Mouse (Mus musculus) monocyte, adult 5-6 weeks (primary cell): ENCODE measurements around the gene Kbtbd12. TPM values are rescaled to one million over a fixed set of nuclear protein-coding genes. Genes with fewer than 3 reads are reported as not detected.

Experiments
- ATAC-seq: fragments of 153-309, 156-312 bp; replicated peaks from 2 replicates; pipeline ENCODE4 v1.8.0; 2017; ENCODE audit warnings: mild to moderate bottlenecking; ENCODE audit not compliant: low TSS enrichment, insufficient number of reproducible peaks, severe bottlenecking, poor library complexity, low FRiP score
- total RNA-seq: library from RNA; stranded (forward); fragments of 200-1000, 200-491, 200-594 nt; gene quantifications from 3 replicates; pipeline ENCODE4 v1.2.3, GENCODE M21; 2017

The Kbtbd12 gene
- total RNA-seq, 1 experiment from 2014 or later = not detected

GRCm38 (mm10) chr6:88565033-88565432 lies 72.7 kb downstream of the Kbtbd12 start:
- no peak for ATAC-seq

- ATAC-seq = no peak
Measured at GRCm38 (mm10) chr6:88560156-88560555, 77.6 kb downstream of the Kbtbd12 start.

GRCm38 (mm10) chr6:88559688-88560087 lies 78.1 kb downstream of the Kbtbd12 start:
- no peak for ATAC-seq

- ATAC-seq = no peak
Measured at GRCm38 (mm10) chr6:88558076-88558475, 79.7 kb downstream of the Kbtbd12 start.

- ATAC-seq = no peak
Measured at GRCm38 (mm10) chr6:88557548-88557947, 80.2 kb downstream of the Kbtbd12 start.

DNA sequence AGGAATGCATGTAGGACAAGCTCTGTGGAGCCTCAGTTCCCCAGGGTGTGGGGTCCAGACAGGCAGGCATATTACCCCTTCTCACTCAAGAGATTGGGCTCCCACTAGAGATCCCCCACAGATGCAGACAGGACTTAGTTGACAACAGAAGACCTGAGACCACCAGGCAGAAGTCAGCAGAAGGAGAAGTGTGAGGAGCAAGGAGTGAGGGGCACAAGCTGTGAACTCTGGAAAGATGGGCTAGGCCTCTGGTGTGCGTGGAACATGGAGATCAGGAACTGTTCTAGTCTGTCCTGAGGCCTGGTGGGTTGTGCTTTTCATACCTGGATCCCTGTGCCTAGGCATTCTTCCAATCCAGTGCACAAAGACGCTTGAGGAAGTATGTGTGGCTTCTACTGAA lies 87.8 kb downstream of the Kbtbd12 start:
- no peak for ATAC-seq

- ATAC-seq = no peak
Measured at GRCm38 (mm10) chr6:88549137-88549814, 88.5 kb downstream of the Kbtbd12 start.

DNA sequence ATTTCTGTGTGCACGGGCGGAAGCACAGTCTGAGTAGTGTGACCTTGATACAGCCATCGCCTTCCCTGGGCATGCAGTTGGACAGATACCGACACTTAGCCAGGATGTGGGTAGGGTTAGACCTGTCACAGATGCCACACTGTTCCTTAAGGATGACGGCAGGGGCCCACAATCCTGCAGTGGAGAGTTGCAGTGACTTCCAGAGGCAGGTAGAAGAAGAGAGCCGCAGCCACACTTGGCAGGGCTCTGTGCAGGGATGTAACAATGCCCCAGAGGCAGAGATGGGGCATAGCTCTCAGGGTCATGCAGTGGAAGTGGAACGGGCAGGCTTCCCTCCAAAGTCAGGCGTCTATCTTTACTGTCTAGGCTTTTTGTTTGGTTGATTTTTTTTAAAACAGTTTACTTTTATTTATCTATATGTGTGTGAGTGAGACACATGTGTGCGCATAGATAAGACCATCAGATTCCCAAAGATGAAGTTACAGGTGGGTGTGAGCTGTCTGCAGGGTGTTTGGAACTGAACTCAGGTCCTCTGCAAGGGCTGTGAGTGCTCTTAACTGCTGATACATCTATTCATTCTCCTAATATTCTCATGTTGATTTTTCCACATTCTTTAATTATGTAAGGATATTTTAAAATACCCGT lies 89.2 kb downstream of the Kbtbd12 start:
- ATAC-seq = no peak

- ATAC-seq = no peak
Measured at GRCm38 (mm10) chr6:88545397-88545790, 92.4 kb downstream of the Kbtbd12 start.

DNA sequence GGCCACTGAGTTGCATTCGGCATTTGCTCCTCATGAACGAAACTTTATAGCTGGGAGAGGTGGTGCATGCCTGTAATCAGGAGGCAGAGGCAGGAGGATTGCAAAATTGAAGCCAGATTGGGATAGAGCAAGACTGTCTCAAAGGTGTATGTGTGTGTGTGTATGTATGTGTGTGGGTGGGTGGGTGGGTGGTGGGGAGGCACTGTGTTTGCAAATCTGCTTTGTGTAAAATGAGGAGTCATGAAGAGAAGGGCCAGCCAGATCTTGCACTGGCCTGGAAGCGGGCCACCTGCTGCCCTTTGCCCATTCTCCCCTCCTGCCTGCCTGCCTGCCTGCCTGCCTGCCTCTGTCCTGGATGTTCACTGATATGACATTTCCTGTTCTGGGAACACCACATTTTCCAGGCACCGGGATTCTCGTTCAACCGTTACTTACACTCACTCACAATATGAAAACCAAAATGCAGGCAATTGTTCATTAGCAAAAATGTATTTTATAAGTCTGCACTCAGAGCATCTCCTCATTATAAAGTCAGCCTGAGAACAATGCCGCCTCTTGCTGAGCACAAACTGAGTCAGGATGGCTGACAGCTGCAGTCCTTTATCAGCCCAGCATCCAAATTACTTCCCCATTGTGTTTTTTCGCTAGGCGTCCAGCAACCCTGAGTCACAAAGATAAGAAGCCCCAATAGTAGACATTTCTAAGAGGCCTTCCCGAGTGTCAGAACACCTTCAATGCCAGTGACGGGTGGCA lies 92.9 kb downstream of the Kbtbd12 start:
- ATAC-seq = no peak

DNA sequence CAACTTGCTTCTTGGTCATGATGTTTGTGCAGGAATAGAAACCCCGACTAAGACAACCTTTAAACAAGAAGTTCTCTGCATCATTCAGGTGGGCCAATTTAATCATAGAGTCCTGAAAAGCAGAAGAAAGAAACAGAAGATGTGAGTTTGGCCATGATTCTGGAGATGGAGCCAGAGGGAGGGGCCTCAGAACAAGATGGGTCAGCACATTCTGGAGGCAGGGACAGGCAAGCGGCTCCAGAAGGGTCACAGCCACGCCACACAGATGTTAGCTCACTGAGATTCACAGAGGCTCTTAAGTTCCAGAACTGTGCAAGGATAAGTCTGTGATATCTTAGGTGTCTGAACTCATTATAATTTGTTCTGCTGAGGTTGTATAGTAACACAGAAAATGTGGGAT lies 93.5 kb downstream of the Kbtbd12 start:
- no peak for ATAC-seq

DNA sequence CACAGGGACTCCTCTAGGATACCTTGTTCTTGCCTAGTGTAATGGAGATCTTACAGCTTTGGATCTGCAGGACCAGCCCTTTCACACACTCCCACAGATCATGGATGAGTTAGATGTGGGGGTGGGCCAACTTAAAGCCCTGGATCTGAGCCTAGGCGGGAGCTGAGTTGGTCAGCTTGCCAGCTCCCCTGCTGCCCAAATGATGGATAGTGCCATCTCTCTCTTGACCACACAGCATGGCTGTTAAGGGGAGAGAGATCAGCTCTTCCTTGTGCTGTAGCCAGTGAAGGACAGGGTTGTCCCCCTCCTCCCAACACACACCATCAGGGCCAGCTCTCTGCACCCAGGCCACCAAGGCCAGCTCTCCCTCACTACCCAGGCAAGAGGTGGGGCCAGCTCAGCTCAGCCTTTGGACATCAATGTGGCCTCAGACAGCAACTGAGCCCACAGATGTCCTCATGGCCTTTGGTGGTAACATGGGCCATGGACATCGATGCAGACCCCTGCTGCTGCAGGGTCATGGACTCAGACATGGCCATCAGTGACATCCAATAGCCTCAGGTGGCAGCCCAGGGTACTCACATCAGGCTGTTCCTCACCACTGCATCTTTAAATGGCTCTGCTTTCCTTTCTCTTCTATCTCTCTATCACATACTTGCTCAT lies 97.5 kb downstream of the Kbtbd12 start:
- no peak for ATAC-seq

GRCm38 (mm10) chr6:88530306-88530705 lies 107.4 kb downstream of the Kbtbd12 start:
- no peak for ATAC-seq

DNA sequence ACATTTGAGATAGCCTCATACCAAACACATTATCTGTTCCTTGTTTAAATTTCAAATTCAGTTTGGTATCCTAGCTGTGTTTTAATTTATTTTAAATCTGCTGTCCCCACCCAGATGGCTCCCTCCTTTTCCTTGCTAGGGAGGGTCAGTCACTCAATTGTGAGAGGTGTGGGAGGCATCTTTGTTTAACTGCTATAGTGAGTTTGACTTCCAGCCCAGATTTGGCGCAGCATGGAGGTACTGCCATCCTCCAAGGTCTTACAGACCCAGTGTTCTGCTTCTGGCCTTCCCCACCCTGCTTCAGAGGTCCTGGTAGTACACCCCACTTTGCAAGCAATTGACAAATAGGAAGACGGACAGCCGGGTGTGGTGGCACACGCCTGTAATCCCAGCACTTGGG lies 113.7 kb downstream of the Kbtbd12 start:
- ATAC-seq = no peak

GRCm38 (mm10) chr6:88523451-88523850 lies 114.3 kb downstream of the Kbtbd12 start:
- ATAC-seq = no peak

DNA sequence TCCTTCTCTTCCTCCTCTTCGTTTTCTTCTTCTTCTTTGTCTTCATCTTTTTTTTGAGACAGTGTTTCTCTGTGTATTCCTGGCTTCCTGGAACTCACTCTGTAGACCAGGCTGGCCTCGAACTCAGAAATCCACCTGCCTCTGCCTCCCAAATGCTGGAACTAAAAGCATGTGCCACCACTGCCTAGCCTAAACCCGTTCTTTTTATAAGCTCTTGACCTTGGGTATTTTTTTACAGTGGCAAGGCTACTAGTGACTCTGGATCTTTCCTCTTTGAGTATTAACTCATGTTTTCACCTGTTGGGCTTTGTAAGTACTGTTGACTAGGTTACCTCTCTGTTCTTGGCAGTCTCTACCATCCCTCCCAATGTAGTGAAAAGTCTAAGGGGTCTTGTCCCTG lies 114.7 kb downstream of the Kbtbd12 start:
- no peak for ATAC-seq

DNA sequence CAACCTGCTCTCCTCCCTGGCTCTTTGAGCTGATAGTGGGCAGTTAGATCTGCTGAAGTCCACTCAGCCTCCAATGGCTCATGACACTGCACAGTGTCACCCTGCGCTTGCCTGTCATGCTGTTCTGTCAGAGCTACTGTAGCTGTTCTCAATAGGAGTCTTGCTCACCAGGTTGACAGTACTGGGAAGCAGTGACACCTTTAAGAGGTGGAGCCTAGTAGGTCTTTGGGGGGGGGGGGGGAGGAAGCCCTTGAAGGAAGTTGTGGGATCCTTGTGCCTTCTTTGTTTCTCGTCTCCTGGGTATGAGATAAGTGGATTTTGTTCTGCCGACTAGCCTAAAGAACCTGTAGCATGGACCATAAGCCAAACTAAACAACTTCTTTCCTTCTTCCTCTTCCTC lies 115.1 kb downstream of the Kbtbd12 start:
- no peak for ATAC-seq

- no peak for ATAC-seq
Measured at GRCm38 (mm10) chr6:88521821-88522220, 115.9 kb downstream of the Kbtbd12 start.
